In genomic region chr17:26068831-26069739, GRCm38 (mm10) we compare ENCODE assay signal across 8 mouse cellular contexts. TPM values are rescaled to one million over a fixed set of nuclear protein-coding genes. Genes with fewer than 3 reads are reported as not detected.
DNase-seq lines count a peak whose midpoint lies in the region; ATAC-seq lines count a peak whose summit lies in the region.

Gene Rab11fip3, minus strand, starts transcription at chr17:26069555.

- peak within 1 kb of the TSS; percentile 83 for H3K9ac ChIP-seq in intestine, embryonic 16.5 days (ENCODE audit: low read depth, low read length)

- H3K9me3 ChIP-seq in embryonic facial prominence, embryonic 10.5 days, result no peaks in the 10 kb centered on the region
- no peaks in the 10 kb centered on the region for H3K9me3 ChIP-seq in intestine, embryonic 16.5 days (ENCODE audit: control insufficient read depth, low read length)
- no peaks in the 10 kb centered on the region for H3K9me3 ChIP-seq in midbrain, embryonic 10.5 days (replicated peaks)

- peaks cover 51% of the 10 kb centered on the region for H3K4me1 ChIP-seq in embryonic facial prominence, embryonic 10.5 days
- peaks cover 26% of the 10 kb centered on the region for H3K4me1 ChIP-seq in intestine, embryonic 16.5 days (ENCODE audit: control insufficient read depth, insufficient read depth, low read length)
- H3K4me1 ChIP-seq in midbrain, embryonic 10.5 days, result peaks cover 53% of the 10 kb centered on the region

- intact Hi-C loops in left cerebral cortex, postnatal 36 days (cut with DNase I), result no loop called here

- H3K4me3 ChIP-seq in embryonic facial prominence, embryonic 10.5 days, result peak within 1 kb of the TSS; percentile 90
- peak within 1 kb of the TSS; percentile 84 for H3K4me3 ChIP-seq in intestine, embryonic 16.5 days (ENCODE audit: low read length)
- peak within 1 kb of the TSS; percentile 85 for H3K4me3 ChIP-seq in midbrain, embryonic 10.5 days

- peak; percentile 98 for DNase-seq in 3134 (ENCODE audit: extremely low read depth, insufficient read length, low spot score)
- DNase-seq in adrenal gland, postnatal 14 days, result peak; percentile 88
- peak; percentile 93 for DNase-seq in embryonic facial prominence, embryonic 10.5 days (ENCODE audit: low spot score)
- DNase-seq in gonadal fat pad, adult 2 months (ENCODE audit: low read depth), result no peak
- peak; percentile 84 to 85 for DNase-seq in left cerebral cortex, postnatal 36 days (ENCODE audit: low spot score in 2 of 2)
- DNase-seq in midbrain, embryonic 10.5 days (ENCODE audit: low spot score), result peak; percentile 91
- DNase-seq in right cerebral cortex, postnatal 4 days, result peak; percentile 85

- peak within 1 kb of the TSS; percentile 89 for H3K4me2 ChIP-seq in intestine, embryonic 16.5 days (ENCODE audit: low read depth, low read length)

- H3K36me3 ChIP-seq in embryonic facial prominence, embryonic 10.5 days (replicated peaks), result peaks cover 26% of the 10 kb centered on the region
- no peaks in the 10 kb centered on the region for H3K36me3 ChIP-seq in intestine, embryonic 16.5 days (ENCODE audit: control insufficient read depth, insufficient read depth, low read length)
- H3K36me3 ChIP-seq in midbrain, embryonic 10.5 days, result peaks cover 25% of the 10 kb centered on the region

- H3K27me3 ChIP-seq in embryonic facial prominence, embryonic 10.5 days (replicated peaks; ENCODE audit: low read depth, poor library complexity, severe bottlenecking), result peaks cover 31% of the 10 kb centered on the region
- H3K27me3 ChIP-seq in intestine, embryonic 16.5 days (replicated peaks; ENCODE audit: control insufficient read depth, insufficient read depth, low read length), result no peaks in the 10 kb centered on the region
- H3K27me3 ChIP-seq in midbrain, embryonic 10.5 days (ENCODE audit: low read depth, poor library complexity, severe bottlenecking), result peaks cover 17% of the 10 kb centered on the region

- under 1% methylated on average over 94 of the region's 94 CpGs for WGBS in embryonic facial prominence, embryonic 10.5 days
- under 1% methylated on average over 93 of the region's 94 CpGs for WGBS in intestine, embryonic 16.5 days
- under 1% methylated on average over 94 of the region's 94 CpGs for WGBS in midbrain, embryonic 10.5 days

- peak; percentile 96 for ATAC-seq in intestine, embryonic 16.5 days

- peak within 1 kb of the TSS; percentile 94 for H3K27ac ChIP-seq in embryonic facial prominence, embryonic 10.5 days (replicated peaks)
- H3K27ac ChIP-seq in intestine, embryonic 16.5 days (ENCODE audit: low read length), result 0 out of 2 replicates have a peak within 1 kb of the TSS, but pooled peaks have one; percentile 38
- peak within 1 kb of the TSS; percentile 93 for H3K27ac ChIP-seq in midbrain, embryonic 10.5 days (replicated peaks)

RNA-seq across cellular contexts. Expression of gene Rab11fip3, which starts in this region (rescaled TPM):
- 18.6 and 19.0 TPM in 2 replicates for total RNA-seq in adrenal gland, postnatal 14 days (2021)
- polyA plus RNA-seq in embryonic facial prominence, embryonic 10.5 days (2016; fragmentation: Nextera tagmentation; extraction: Ambion mirVana), result 24.5 and 25.3 TPM in 2 replicates
- 29.9 and 35.0 TPM in 2 replicates for polyA plus RNA-seq in gonadal fat pad, adult 2 months (2012; rRNA removed)
- polyA plus RNA-seq in intestine, embryonic 16.5 days (2015; fragmentation: Nextera tagmentation; extraction: Ambion mirVana), result 13.0 and 18.0 TPM in 2 replicates
- 100 to 1,000 TPM in 1 of 2 experiments, 10 to 100 TPM in 1; 98.8 to 117 TPM for total RNA-seq in left cerebral cortex, postnatal 36 days (2021)
- polyA plus RNA-seq in midbrain, embryonic 10.5 days (2016; fragmentation: Nextera tagmentation; extraction: Ambion mirVana), result 20.6 and 26.9 TPM in 2 replicates

Comparison
In these comparisons a context has a peak if more than half of its experiments do, and no peak if none do; other contexts are left out.
1. H3K27ac ChIP-seq: peak in every context shown above with its lines; median percentile 94 in embryonic facial prominence, embryonic 10.5 days; 93 in midbrain, embryonic 10.5 days; 38 in intestine, embryonic 16.5 days.